Mouse (Mus musculus) E14TG2a.4 (cell line): ENCODE data around the gene Brd4.

Experiments used
- CTCF ChIP-seq: conservative IDR thresholded peaks from 2 replicates; pipeline ENCODE4 v1.5.1; 2014; ENCODE audit warnings: low read length
- NANOG ChIP-seq: IDR thresholded peaks from 2 replicates; pipeline ENCODE4 v1.6.1; 2014; ENCODE audit warnings: borderline replicate concordance, low read length, mixed read lengths
- POU5F1 ChIP-seq: IDR thresholded peaks from 2 replicates; pipeline ENCODE4 v1.6.1; 2014; ENCODE audit warnings: low read length, borderline replicate concordance

DNA sequence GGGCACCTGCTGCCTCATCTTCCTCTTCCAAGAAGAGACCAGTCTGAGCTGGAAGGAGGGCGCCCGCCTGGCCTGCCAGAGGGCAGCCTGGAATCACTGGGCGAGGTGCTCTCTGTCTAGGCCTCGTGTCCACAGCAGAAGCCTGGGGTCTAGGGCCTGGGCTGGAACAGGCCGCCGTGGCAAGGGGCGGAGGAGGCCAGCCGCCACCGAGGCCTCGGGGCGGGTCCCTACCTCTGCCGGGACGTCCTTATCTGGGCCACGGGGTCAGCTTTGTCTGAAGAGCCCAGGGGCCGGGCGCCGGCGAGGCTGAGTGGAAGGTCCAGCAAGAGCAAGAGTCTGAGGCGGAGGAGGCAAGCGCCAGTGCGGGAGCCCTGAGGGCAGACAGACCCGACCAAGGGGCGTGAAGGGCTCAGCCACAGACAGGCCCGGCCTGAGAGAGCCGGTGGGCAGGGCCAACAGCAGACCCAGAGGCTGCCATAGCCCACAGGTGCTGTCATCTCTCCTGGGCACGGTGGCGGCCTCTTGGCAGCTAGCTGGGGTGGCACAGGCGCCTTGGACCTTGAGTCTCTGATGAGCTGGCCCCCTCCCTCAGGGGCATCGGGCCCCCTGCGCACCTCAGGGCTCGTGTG is 49.3 kb upstream of the Brd4 start:
- no peak for TF ChIP-seq CTCF
- no peak for TF ChIP-seq NANOG
- no peak for TF ChIP-seq POU5F1
